Mouse (Mus musculus): ENCODE data around the gene Praf2.

The Praf2 gene

DNA sequence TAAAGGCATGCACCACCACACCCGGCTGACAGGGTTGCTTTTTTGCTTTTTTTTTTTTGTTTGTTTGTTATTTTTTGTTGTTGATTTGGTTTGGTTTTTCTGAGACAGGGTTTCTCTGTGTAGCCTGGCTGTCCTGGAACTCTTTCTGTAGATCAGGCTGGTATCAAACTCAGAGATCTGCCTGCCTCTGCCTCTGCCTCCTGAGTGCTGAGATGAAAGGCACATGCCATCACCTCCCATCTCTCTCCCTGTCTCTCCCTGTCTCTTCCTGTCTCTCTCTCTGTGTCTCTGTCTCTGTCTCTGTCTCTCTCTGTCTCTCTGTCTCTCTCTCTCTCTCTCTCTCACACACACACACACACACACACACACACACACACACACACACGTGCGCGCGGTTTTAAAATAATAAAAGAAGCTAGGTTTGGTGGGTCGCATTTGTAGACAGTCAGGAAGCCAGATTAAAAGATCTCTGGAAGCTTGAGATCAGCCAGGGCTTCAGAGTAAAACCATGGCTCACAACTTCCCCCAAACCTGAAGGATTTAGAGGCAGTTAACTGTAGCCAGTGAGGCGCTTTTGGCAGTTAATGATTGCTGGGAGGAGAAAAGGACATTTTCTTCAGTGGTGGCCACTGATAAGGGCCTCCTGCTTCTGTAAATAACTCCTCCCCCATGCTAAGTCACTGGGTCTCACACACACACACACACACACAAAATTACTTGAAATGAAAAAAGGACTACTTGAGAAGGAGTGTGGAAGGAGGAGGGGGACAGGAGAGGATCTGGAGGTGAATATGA is 50.4 kb downstream of the Praf2 start:
- no peak for DNase-seq (ENCODE audit: low read depth)

- no peak for DNase-seq (ENCODE audit: low read depth)
Measured at GRCm38 (mm10) chrX:7779294-7779693, 51.1 kb downstream of the Praf2 start.
